Mouse (Mus musculus) adrenal gland, postnatal 4 days (tissue): ENCODE measurements around the gene Tpst2. TPM values are rescaled to one million over a fixed set of nuclear protein-coding genes. Genes with fewer than 3 reads are reported as not detected.

Source experiments
- DNase-seq, 2 experiments: peaks; one replicate each; pipeline ENCODE4 v3.0.0; 2021 to 2022; ENCODE audit warnings: low spot score in 2 of 2, mixed read lengths in 2 of 2
- total RNA-seq, 2 experiments: library from RNA; stranded (reverse); gene quantifications; 2 replicates each; pipeline ENCODE4 v1.2.3; 2021

Gene Tpst2
- total RNA-seq, 2 experiments from 2014 or later: 135 to 140 TPM

GRCm38 (mm10) chr5:112253169-112253568 is 23.3 kb upstream of the Tpst2 start:
- DNase-seq: no peak

GRCm38 (mm10) chr5:112254282-112254806 is 22.1 kb upstream of the Tpst2 start:
- peak; percentile 45 to 77 for DNase-seq

- peak in 1 of 2 experiments; percentile 45 for DNase-seq
These were observed 21.1 kb upstream of the Tpst2 start, which contains the start of gene Crybb1 for GRCm38 (mm10) chr5:112255426-112255825. Gene Crybb1 (plus strand): TSS chr5:112255815.

GRCm38 (mm10) chr5:112256457-112256856 is 20.0 kb upstream of the Tpst2 start:
- DNase-seq: no peak

- no peak for DNase-seq
These were observed 18.6 kb upstream of the Tpst2 start for GRCm38 (mm10) chr5:112257896-112258295.

GRCm38 (mm10) chr5:112259862-112260650 is 16.4 kb upstream of the Tpst2 start:
- no peak for DNase-seq

- DNase-seq: no peak
These were observed 15.7 kb upstream of the Tpst2 start for GRCm38 (mm10) chr5:112260818-112261217.

GRCm38 (mm10) chr5:112264099-112264498 is 12.4 kb upstream of the Tpst2 start:
- no peak for DNase-seq

- no peak for DNase-seq
These were observed 11.4 kb upstream of the Tpst2 start for GRCm38 (mm10) chr5:112265110-112265509.

- no peak for DNase-seq
These were observed 11.0 kb upstream of the Tpst2 start for GRCm38 (mm10) chr5:112265515-112265914.

- no peak for DNase-seq
These were observed 10.3 kb upstream of the Tpst2 start for GRCm38 (mm10) chr5:112266011-112266777.

- no peak for DNase-seq
These were observed 5.5 kb upstream of the Tpst2 start for GRCm38 (mm10) chr5:112270764-112271541.

GRCm38 (mm10) chr5:112272934-112273333 is 3.6 kb upstream of the Tpst2 start:
- DNase-seq: no peak

GRCm38 (mm10) chr5:112273746-112274463 is 2.6 kb upstream of the Tpst2 start:
- no peak for DNase-seq

- no peak for DNase-seq
These were observed 1.3 kb upstream of the Tpst2 start for GRCm38 (mm10) chr5:112275021-112275804.

- no peak for DNase-seq
These were observed 437 bp downstream of the Tpst2 start for GRCm38 (mm10) chr5:112276907-112277348.

- no peak for DNase-seq
These were observed 1.5 kb downstream of the Tpst2 start for GRCm38 (mm10) chr5:112277906-112278470.

GRCm38 (mm10) chr5:112279181-112280021 is 2.9 kb downstream of the Tpst2 start:
- no peak for DNase-seq
